ENCODE assay signal across 47 mouse cellular contexts in genomic region chr2:89081487-89081886, GRCm38 (mm10). TPM values are rescaled to one million over a fixed set of nuclear protein-coding genes. Genes with fewer than 3 reads are reported as not detected.
"Had no signal": no experiment of that assay in that cellular context is flagged by ENCODE, and none has a peak within 500 bp of the region (broad histone marks: within the 10 kb centered on the region; RNA-seq: fewer than 3 reads in every experiment).

No protein-coding gene starts in this region.

- DNase-seq: left cerebral cortex, postnatal 4 days; liver; liver, embryonic 13.5 days; liver, postnatal 0 days; lung, adult 18-20 months; lung, adult 2 months; lung, embryonic 14.5 days; lung, postnatal 10 days; lung, postnatal 14 days; lung, postnatal 36 days; lung, postnatal 4 days; midbrain, embryonic 14.5 days had no signal

- H3K4me1 ChIP-seq: limb, embryonic 10.5 days; limb, embryonic 12.5 days; limb, embryonic 13.5 days; limb, embryonic 15.5 days; liver, embryonic 12.5 days; liver, embryonic 13.5 days; liver, embryonic 15.5 days; lung, embryonic 15.5 days; megakaryocyte, embryonic 14.5 days; midbrain, embryonic 10.5 days; midbrain, embryonic 12.5 days; midbrain, embryonic 13.5 days; midbrain, embryonic 15.5 days; neural tube, embryonic 12.5 days had no signal

- H3K27ac ChIP-seq: limb, embryonic 10.5 days; limb, embryonic 12.5 days; limb, embryonic 13.5 days; limb, embryonic 15.5 days; liver, embryonic 12.5 days; liver, embryonic 13.5 days; liver, embryonic 14.5 days; liver, embryonic 15.5 days; lung, embryonic 15.5 days; macrophage; midbrain, embryonic 10.5 days; midbrain, embryonic 12.5 days; midbrain, embryonic 13.5 days; midbrain, embryonic 15.5 days; neural tube, embryonic 12.5 days had no signal

- H3K9me3 ChIP-seq: limb, embryonic 10.5 days; limb, embryonic 12.5 days; limb, embryonic 13.5 days; limb, embryonic 15.5 days; liver, embryonic 12.5 days; liver, embryonic 13.5 days; liver, embryonic 15.5 days; lung, embryonic 15.5 days; midbrain, embryonic 10.5 days; midbrain, embryonic 12.5 days; midbrain, embryonic 13.5 days; midbrain, embryonic 15.5 days; neural tube, embryonic 12.5 days had no signal

- H3K27me3 ChIP-seq: limb, embryonic 12.5 days; limb, embryonic 13.5 days; limb, embryonic 15.5 days; liver, embryonic 12.5 days; liver, embryonic 13.5 days; liver, embryonic 15.5 days; lung, embryonic 15.5 days; megakaryocyte, embryonic 14.5 days; midbrain, embryonic 12.5 days; midbrain, embryonic 13.5 days; midbrain, embryonic 15.5 days; neural tube, embryonic 12.5 days had no signal

- H3K36me3 ChIP-seq: limb, embryonic 10.5 days; limb, embryonic 12.5 days; limb, embryonic 13.5 days; limb, embryonic 15.5 days; liver, embryonic 12.5 days; liver, embryonic 13.5 days; liver, embryonic 15.5 days; lung, embryonic 15.5 days; midbrain, embryonic 10.5 days; midbrain, embryonic 12.5 days; midbrain, embryonic 13.5 days; midbrain, embryonic 15.5 days; neural tube, embryonic 12.5 days had no signal

- H3K4me3 ChIP-seq: limb, embryonic 10.5 days; limb, embryonic 12.5 days; limb, embryonic 13.5 days; limb, embryonic 15.5 days; liver, embryonic 12.5 days; liver, embryonic 13.5 days; liver, embryonic 15.5 days; lung, embryonic 15.5 days; megakaryocyte, embryonic 14.5 days; midbrain, embryonic 10.5 days; midbrain, embryonic 12.5 days; midbrain, embryonic 13.5 days; midbrain, embryonic 15.5 days; myocyte; neural tube, embryonic 12.5 days had no signal

- H3K9ac ChIP-seq: limb, embryonic 12.5 days; limb, embryonic 13.5 days; limb, embryonic 15.5 days; liver, embryonic 12.5 days; liver, embryonic 13.5 days; liver, embryonic 14.5 days; liver, embryonic 15.5 days; liver, postnatal 0 days; lung, embryonic 14.5 days; lung, embryonic 15.5 days; midbrain, embryonic 12.5 days; midbrain, embryonic 13.5 days; midbrain, embryonic 15.5 days; neural tube, embryonic 12.5 days had no signal

RNA-seq across cellular contexts. Expression of gene Olfr1219, which starts 1.8 kb away (rescaled TPM):
- total RNA-seq: left cerebral cortex, postnatal 10 days; left cerebral cortex, postnatal 14 days; left cerebral cortex, postnatal 25 days; left cerebral cortex, postnatal 36 days; left cerebral cortex, postnatal 4 days; liver, adult 2 months; megakaryocyte progenitor cell, adult 5-6 weeks; megakaryocyte, adult 5-6 weeks; megakaryocyte-erythroid progenitor cell, adult 5-6 weeks; midbrain, postnatal 0 days; monocyte, adult 5-6 weeks had no signal
- polyA plus RNA-seq: limb, embryonic 10.5 days; limb, embryonic 11.5 days; limb, embryonic 12.5 days; limb, embryonic 13.5 days; limb, embryonic 14.5 days; limb, embryonic 15.5 days; liver, adult 2 months; liver, embryonic 11.5 days; liver, embryonic 12.5 days; liver, embryonic 13.5 days; liver, embryonic 14.5 days; liver, embryonic 15.5 days; liver, embryonic 16.5 days; liver, postnatal 0 days; lung, adult 2 months; lung, embryonic 14.5 days; lung, embryonic 15.5 days; lung, embryonic 16.5 days; lung, postnatal 0 days; macrophage; midbrain, embryonic 10.5 days; midbrain, embryonic 11.5 days; midbrain, embryonic 12.5 days; midbrain, embryonic 13.5 days; midbrain, embryonic 14.5 days; midbrain, embryonic 15.5 days; midbrain, embryonic 16.5 days; midbrain, postnatal 0 days; myocyte; neural tube, embryonic 11.5 days; neural tube, embryonic 12.5 days had no signal

RNA-seq across cellular contexts. Expression of gene Olfr1218, which starts 20.5 kb away (rescaled TPM):
- total RNA-seq: left cerebral cortex, postnatal 10 days; left cerebral cortex, postnatal 14 days; left cerebral cortex, postnatal 25 days; left cerebral cortex, postnatal 36 days; left cerebral cortex, postnatal 4 days; liver, adult 2 months; megakaryocyte progenitor cell, adult 5-6 weeks; megakaryocyte, adult 5-6 weeks; megakaryocyte-erythroid progenitor cell, adult 5-6 weeks; midbrain, postnatal 0 days; monocyte, adult 5-6 weeks had no signal
- polyA plus RNA-seq: limb, embryonic 10.5 days; limb, embryonic 11.5 days; limb, embryonic 12.5 days; limb, embryonic 13.5 days; limb, embryonic 14.5 days; limb, embryonic 15.5 days; liver, adult 2 months; liver, embryonic 11.5 days; liver, embryonic 12.5 days; liver, embryonic 13.5 days; liver, embryonic 14.5 days; liver, embryonic 15.5 days; liver, embryonic 16.5 days; liver, postnatal 0 days; lung, adult 2 months; lung, embryonic 14.5 days; lung, embryonic 15.5 days; lung, embryonic 16.5 days; lung, postnatal 0 days; macrophage; midbrain, embryonic 10.5 days; midbrain, embryonic 11.5 days; midbrain, embryonic 12.5 days; midbrain, embryonic 13.5 days; midbrain, embryonic 14.5 days; midbrain, embryonic 15.5 days; midbrain, embryonic 16.5 days; midbrain, postnatal 0 days; myocyte; neural tube, embryonic 11.5 days; neural tube, embryonic 12.5 days had no signal

RNA-seq across cellular contexts. Expression of gene Olfr1220, which starts 25.1 kb away (rescaled TPM):
- total RNA-seq: left cerebral cortex, postnatal 10 days; left cerebral cortex, postnatal 14 days; left cerebral cortex, postnatal 25 days; left cerebral cortex, postnatal 36 days; left cerebral cortex, postnatal 4 days; liver, adult 2 months; megakaryocyte progenitor cell, adult 5-6 weeks; megakaryocyte, adult 5-6 weeks; megakaryocyte-erythroid progenitor cell, adult 5-6 weeks; midbrain, postnatal 0 days; monocyte, adult 5-6 weeks had no signal
- polyA plus RNA-seq: limb, embryonic 10.5 days; limb, embryonic 11.5 days; limb, embryonic 12.5 days; limb, embryonic 13.5 days; limb, embryonic 14.5 days; limb, embryonic 15.5 days; liver, adult 2 months; liver, embryonic 11.5 days; liver, embryonic 12.5 days; liver, embryonic 13.5 days; liver, embryonic 14.5 days; liver, embryonic 15.5 days; liver, embryonic 16.5 days; liver, postnatal 0 days; lung, adult 2 months; lung, embryonic 14.5 days; lung, embryonic 15.5 days; lung, embryonic 16.5 days; lung, postnatal 0 days; macrophage; midbrain, embryonic 10.5 days; midbrain, embryonic 11.5 days; midbrain, embryonic 12.5 days; midbrain, embryonic 13.5 days; midbrain, embryonic 14.5 days; midbrain, embryonic 15.5 days; midbrain, embryonic 16.5 days; midbrain, postnatal 0 days; myocyte; neural tube, embryonic 11.5 days had no signal

RNA-seq across cellular contexts. Expression of gene Olfr1221, which starts 35.6 kb away (rescaled TPM):
- total RNA-seq: left cerebral cortex, postnatal 10 days; left cerebral cortex, postnatal 14 days; left cerebral cortex, postnatal 25 days; left cerebral cortex, postnatal 36 days; left cerebral cortex, postnatal 4 days; liver, adult 2 months; megakaryocyte progenitor cell, adult 5-6 weeks; megakaryocyte, adult 5-6 weeks; megakaryocyte-erythroid progenitor cell, adult 5-6 weeks; midbrain, postnatal 0 days; monocyte, adult 5-6 weeks had no signal
- polyA plus RNA-seq: limb, embryonic 10.5 days; limb, embryonic 11.5 days; limb, embryonic 12.5 days; limb, embryonic 13.5 days; limb, embryonic 14.5 days; limb, embryonic 15.5 days; liver, adult 2 months; liver, embryonic 11.5 days; liver, embryonic 12.5 days; liver, embryonic 13.5 days; liver, embryonic 14.5 days; liver, embryonic 15.5 days; liver, embryonic 16.5 days; liver, postnatal 0 days; lung, adult 2 months; lung, embryonic 14.5 days; lung, embryonic 15.5 days; lung, embryonic 16.5 days; lung, postnatal 0 days; macrophage; midbrain, embryonic 10.5 days; midbrain, embryonic 11.5 days; midbrain, embryonic 12.5 days; midbrain, embryonic 13.5 days; midbrain, embryonic 14.5 days; midbrain, embryonic 15.5 days; midbrain, embryonic 16.5 days; midbrain, postnatal 0 days; myocyte; neural tube, embryonic 11.5 days; neural tube, embryonic 12.5 days had no signal

RNA-seq across cellular contexts. Expression of gene Olfr1217, which starts 49.6 kb away (rescaled TPM):
- total RNA-seq: left cerebral cortex, postnatal 10 days; left cerebral cortex, postnatal 14 days; left cerebral cortex, postnatal 25 days; left cerebral cortex, postnatal 36 days; left cerebral cortex, postnatal 4 days; liver, adult 2 months; megakaryocyte progenitor cell, adult 5-6 weeks; megakaryocyte, adult 5-6 weeks; megakaryocyte-erythroid progenitor cell, adult 5-6 weeks; midbrain, postnatal 0 days; monocyte, adult 5-6 weeks had no signal
- polyA plus RNA-seq: limb, embryonic 10.5 days; limb, embryonic 11.5 days; limb, embryonic 12.5 days; limb, embryonic 13.5 days; limb, embryonic 14.5 days; limb, embryonic 15.5 days; liver, adult 2 months; liver, embryonic 11.5 days; liver, embryonic 12.5 days; liver, embryonic 13.5 days; liver, embryonic 14.5 days; liver, embryonic 15.5 days; liver, embryonic 16.5 days; liver, postnatal 0 days; lung, adult 2 months; lung, embryonic 14.5 days; lung, embryonic 15.5 days; lung, embryonic 16.5 days; lung, postnatal 0 days; macrophage; midbrain, embryonic 10.5 days; midbrain, embryonic 11.5 days; midbrain, embryonic 12.5 days; midbrain, embryonic 13.5 days; midbrain, embryonic 14.5 days; midbrain, embryonic 15.5 days; midbrain, embryonic 16.5 days; midbrain, postnatal 0 days; myocyte; neural tube, embryonic 11.5 days; neural tube, embryonic 12.5 days had no signal
